Mouse (Mus musculus) adrenal gland, postnatal 10 days (tissue): ENCODE results near the gene Mepce. TPM values are rescaled to one million over a fixed set of nuclear protein-coding genes. Genes with fewer than 3 reads are reported as not detected.

Experiments
- DNase-seq: peaks from one replicate; pipeline ENCODE4 v3.0.0; 2021; ENCODE audit warnings: mixed read lengths
- total RNA-seq, 2 experiments: library from RNA; stranded (reverse); gene quantifications; 2 replicates each; pipeline ENCODE4 v1.2.3; 2021

Mepce gene
- total RNA-seq, 2 experiments from 2014 or later: 43.5 to 47.9 TPM

DNA sequence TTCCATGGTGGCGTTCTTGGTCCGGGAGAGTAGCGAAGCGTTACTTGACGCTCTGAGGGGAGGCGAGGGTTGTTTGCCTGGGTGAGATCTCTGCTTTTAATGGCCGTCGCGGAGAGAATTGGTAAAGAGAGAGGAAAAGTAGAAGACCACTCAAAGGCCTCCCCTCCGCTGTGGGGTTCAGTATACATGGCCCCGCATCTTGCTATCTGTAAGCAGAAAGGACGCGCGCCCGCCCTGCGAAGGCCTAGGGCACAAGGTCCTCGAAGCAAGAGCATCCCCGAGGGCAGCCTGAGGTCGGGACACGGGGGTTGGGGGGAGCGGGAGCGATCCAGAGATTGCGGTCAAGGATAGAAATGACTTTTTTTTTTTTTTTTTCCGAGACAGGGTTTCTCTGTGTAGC lies 716 bp upstream of the Mepce start:
- no peak for DNase-seq

DNA sequence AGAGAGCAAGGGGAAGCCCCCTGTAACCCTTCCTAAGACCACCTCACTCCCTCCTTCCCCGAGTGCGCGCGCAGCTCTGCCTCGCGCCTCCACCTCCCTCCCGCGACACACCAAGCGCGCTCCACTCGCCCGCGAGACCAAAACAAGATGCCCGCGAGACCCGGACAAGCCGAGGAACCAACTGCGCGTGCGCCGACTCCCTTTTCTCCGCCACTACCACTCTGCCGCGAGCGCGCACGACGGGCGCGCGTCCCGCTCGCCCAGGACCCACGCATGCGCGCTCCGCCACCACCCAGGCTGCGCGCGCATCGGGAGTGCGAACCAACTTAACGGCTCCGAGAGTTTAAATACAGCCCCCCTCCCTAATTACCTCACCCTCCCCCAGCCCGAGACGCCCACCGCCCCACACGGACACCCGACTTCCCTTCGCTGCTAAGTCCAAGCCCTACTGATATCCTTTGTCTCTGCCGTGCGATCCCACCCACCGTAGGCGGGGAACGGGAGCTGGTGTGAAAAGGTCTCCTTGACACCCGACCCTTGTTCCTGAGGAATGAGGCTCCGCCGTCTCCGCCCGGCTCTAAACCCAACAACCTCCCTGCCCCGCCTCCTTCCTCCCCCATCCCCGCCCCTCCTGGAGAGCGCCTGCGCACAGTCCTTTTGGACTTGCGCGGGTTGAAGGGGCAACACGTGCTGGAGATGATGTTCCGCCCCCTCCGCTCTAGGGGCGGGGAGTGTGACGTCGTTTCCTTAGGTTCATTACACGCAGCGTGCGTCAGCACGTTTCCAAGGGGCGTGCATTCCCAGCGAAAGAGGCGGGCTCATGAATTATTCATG lies 1.1 kb downstream of the Mepce start:
- peak; percentile 99 for DNase-seq

- peak; percentile 73 for DNase-seq
These were observed 2.1 kb downstream of the Mepce start for GRCm38 (mm10) chr5:137785164-137786031.

DNA sequence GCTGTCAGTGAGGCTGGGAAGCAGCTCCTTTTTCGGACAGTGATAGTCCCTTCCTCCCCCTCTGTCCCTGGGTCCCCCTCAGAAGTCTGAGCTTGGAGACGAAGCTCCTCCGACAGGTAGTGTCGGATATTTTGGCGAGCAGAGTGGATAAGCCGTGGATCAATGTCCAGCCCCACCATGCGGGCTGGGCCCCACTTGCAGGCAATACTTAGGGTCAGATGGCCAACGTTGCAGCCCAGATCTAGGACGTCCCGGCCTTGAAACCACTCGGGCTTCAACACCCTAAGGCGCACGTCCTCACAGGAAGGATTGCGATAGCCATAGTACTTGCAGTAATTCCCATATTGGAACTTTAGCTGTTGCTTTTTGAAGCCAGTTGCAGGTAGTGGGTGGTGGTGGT lies 2.9 kb downstream of the Mepce start:
- peak; percentile 44 for DNase-seq

- DNase-seq: no peak
These were observed 3.4 kb downstream of the Mepce start for GRCm38 (mm10) chr5:137783901-137784540.

- no peak for DNase-seq
These were observed 4.5 kb downstream of the Mepce start for GRCm38 (mm10) chr5:137782776-137783522.

- DNase-seq: no peak
These were observed 5.8 kb downstream of the Mepce start for GRCm38 (mm10) chr5:137781661-137782060.

DNA sequence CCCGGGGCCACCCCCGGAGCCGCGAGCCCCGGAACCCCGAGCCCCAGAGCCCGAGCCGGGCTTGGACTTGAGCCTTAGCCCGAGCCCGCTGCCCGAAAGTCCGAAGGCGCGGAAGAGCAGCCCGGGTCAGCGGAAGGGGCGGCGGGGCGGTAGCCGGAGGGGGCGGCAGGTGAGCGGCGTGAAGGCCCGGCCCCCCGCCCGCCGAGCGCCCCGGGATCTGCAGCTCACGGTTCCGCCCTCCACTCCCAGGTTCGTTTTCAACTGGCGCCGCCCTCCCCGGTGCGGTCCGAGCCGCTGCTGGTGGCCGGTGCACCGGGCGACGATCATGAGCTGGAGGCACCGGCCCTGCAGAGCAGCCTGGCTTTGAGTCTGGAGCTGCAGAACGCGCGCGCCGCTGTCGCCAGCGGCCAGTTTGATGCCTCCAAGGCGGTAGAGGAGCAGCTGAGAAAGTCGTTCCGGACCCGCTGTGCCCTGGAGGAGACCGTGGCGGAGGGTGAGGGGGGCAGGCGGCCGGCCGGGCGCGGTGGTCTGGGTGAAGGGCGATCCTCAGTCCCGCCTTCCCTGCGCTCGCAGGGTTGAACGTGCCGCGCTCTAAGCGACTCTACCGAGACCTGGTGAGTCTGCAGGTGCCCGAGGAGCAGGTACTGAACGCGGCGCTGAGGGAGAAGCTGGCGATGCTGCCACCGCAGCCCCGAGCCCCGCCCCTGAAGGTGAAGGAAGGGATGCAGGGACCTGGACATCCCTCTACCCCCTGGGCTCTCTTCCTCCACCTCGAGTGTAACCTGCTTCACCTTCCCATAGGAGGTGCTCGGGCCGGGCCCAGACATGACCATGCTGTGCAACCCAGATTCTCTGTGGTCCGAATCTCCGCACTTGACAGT lies 8.2 kb downstream of the Mepce start:
- DNase-seq: peak; percentile 66

- DNase-seq: peak; percentile 98
These were observed 8.8 kb downstream of the Mepce start, which contains the start of gene Ppp1r35 for GRCm38 (mm10) chr5:137778635-137779034. Gene Ppp1r35 (plus strand): TSS chr5:137778849.

- DNase-seq: no peak
These were observed 10.1 kb downstream of the Mepce start for GRCm38 (mm10) chr5:137777267-137777845.

DNA sequence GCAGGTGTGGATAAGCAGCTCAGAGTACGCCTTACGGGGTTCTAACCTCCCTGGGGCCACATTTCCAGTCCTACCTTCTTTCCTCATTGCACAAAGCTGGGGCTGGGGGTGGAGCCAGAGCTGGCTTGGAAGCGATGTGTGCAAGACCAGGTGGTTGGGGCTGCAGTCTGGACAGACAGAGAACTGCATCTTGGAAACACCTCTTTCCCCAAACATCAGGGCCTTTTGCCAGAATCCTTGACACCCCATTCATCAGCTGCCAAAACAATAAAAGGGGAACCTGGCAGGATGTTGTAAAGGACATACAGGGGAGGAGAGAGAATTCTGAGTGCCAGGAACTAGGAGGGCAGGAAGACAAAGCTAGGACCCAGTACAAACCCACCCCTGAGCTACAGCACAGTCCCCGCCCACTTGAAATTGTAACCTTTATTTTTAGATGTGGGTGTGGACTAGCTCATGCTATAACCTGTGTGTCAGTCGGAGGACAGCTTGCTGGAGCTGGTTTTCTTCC lies 11.0 kb downstream of the Mepce start:
- peak; percentile 52 for DNase-seq

DNA sequence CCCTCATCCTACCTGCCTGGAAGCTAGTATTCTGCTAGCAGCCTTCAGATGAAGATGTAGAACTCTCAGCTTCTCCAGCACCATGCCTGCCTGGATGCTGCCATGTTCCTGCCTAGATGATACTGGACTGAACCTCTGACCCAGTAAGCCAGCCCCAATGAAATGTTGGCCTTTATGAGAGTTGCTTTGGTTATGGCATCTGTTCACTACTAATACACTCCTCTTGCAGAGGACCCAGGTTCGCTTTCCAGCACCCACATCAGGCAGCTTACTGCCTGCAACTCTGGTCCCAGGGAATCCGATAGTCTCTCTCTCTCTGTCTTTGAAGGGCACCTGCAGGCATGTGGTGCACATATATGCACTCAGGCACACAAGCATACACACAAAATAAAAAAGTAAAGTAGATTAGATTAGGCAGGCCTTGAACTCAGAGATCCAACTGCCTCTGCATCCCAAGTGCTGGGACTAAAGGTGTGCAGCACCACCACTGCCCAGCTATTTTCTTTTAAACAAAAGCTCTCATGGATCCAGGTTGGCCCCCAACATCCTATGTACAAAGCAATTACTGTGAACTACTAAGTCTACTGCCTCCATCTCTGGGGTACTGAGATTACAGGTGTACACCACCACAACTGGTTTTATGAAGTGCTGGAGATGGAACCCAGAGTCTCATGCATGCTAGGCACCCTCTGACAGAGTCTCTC lies 11.7 kb downstream of the Mepce start:
- DNase-seq: no peak

- no peak for DNase-seq
These were observed 14.7 kb downstream of the Mepce start for GRCm38 (mm10) chr5:137772755-137773154.

DNA sequence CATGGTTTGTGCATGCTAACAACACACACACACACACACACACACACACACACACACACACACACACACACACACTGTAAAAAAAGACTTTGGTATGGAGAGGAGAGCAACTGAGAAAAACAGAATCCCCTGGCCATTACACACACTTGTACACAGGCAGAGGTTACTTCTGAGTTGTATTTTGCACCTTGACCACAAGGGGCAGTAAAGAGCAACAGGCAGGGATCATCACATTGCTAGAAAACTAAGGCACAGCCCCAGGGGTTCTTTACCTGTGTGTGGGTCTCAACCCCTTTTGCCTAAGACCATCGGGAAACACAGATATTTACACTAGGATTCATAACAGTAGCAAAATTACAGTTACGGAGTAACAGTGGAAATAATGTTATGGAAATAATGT lies 16.7 kb downstream of the Mepce start:
- no peak for DNase-seq

DNA sequence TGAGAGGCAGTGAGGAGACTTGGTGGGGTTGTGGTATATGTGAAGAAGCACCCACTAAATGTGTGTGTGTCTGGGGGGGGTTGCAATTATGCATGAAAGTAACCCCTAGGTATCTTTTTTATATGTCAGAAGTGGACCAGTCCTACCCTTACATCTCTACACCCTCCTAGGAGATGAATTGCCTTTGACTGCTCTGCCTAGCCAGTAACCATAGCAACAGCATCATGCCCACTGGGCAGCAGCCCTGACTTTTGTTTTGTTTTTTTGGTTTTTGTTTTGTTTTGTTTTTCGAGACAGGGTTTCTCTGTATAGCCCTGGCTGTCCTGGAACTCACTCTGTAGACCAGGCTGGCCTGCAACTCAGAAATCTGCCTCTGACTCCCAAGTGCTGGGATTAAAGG lies 19.0 kb downstream of the Mepce start:
- no peak for DNase-seq

DNA sequence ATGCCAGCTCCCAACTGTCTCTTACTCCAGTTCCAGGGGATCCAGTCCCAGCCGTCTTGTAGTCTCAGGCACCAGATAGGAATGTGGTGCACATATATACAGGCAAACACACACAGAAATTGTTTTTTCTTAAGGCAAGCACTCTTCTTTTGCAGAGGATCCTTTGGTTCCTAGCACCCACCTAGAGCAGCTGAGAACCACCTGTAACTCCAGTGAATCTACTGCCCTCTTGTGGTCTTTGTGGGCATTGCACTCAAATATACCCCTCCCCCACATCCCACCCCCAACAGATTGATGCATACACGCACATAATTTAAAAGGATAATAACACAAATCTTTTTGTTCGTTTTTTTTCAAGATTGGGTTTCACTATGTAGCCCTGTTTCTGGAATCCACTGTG lies 21.2 kb downstream of the Mepce start:
- DNase-seq: no peak

GRCm38 (mm10) chr5:137764609-137765340 lies 22.7 kb downstream of the Mepce start:
- no peak for DNase-seq

- peak; percentile 90 for DNase-seq
These were observed 27.5 kb downstream of the Mepce start for GRCm38 (mm10) chr5:137759971-137760412.
